Mouse (Mus musculus) urinary bladder, adult 2 months (tissue): ENCODE data around the gene Prelp. TPM values are rescaled to one million over a fixed set of nuclear protein-coding genes. Genes with fewer than 3 reads are reported as not detected.

Experiments used
- DNase-seq: peaks from one replicate; pipeline ENCODE4 v3.0.0; 2022; ENCODE audit warnings: low spot score
- polyA plus RNA-seq: library from polyadenylated mRNA; depleted of rRNA; stranded (reverse); fragments of >200 nt; gene quantifications from 2 replicates; pipeline ENCODE4 v1.2.3, GENCODE M21; 2012

The Prelp gene
- polyA plus RNA-seq, 1 experiment: 89.1 TPM

DNA sequence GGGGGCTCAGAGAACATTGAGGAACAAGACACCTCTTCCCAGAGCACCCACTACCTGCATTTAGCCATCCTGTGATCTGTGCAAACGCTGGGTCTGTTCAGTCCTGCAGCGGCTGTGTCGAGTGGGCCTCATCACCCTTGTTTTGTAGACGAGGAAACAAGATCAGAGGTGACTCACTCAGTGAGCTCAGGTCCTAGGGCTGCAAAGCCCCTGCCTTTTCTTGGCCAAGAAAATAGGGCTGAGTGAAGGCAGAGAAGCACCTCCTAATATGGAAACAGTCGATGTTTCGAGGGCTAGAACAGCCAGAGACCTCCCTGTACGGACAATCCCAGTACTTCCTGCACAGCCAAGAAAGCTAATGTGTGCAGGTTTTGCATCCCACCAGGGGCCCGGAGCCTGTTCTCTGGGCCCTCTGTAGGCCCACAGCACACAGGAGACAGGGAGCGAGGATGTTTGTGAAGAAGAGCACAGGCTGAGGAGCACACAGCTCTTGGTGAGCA, 22.1 kb downstream of the Prelp start:
- DNase-seq: no peak

DNA sequence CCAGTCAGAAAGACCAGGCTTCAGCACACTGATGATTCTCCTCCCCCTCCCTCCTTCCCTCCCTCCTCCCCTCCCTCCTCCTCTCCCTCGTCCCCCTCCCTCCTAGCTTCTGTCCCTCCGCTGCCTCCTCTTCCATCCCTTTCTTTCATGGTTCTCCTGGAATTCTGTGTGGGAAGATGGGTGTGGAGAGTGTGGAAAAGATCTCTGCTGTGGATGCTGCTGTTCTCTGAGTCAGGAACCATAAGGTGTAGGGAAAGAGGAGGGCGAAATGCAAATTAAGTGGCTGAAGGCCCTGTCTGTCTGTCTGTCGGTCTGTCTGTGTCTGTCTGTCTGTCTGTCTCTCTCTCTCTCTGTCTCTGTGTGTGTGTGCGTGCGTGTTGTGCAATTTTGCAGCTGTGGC, 23.9 kb downstream of the Prelp start:
- DNase-seq: no peak

DNA sequence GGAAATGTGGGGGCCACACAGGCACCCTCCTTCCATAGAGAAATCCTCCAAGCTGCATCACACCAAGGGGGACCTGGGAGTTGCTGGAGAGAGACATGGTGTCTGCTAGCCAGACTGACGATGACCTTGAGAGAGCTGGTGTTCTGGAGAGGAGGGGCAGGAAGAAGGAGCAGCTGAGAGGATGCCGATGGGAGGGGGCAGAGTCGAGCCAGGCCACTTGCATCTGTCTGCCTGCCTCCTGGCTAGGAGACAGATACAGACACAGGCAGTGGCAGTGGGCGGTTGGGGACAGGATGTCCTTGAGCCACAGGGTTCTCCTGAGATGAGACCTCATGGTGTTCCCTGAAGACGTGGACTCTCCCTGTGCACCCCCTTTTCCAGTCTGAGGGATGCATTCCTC, 29.7 kb downstream of the Prelp start:
- DNase-seq: no peak

DNA sequence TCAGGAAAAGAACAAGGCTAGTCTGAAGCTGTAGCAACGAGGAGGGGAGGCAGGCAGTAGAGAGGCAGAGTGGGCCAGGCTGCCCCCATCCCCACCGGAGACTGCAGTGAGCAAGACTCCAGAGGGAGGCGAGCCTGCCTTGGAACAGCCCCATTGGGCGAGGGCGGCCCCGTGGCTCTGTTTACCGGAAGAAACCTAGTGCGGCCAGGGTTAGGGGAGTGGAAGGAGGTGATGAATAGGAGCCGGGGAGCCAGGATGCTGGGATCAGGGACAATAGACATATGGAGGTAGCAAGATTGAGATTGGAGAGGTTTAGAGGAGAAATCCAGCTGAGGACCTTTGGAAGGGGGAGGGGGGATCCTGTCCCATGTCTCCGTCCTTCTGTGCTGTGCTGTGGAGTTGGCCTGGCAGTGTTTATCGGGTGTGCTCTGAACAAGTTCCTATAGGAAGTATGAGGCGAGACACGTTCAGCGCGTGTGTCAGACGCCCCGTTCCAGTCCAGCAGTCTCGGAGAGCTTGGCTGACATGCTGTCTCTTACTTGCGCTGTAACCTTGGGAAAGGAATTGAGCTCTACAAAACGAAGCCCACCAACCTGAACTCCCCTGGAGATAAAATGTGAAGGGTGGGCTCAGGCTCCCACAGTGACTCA, 31.1 kb downstream of the Prelp start:
- DNase-seq: no peak

DNA sequence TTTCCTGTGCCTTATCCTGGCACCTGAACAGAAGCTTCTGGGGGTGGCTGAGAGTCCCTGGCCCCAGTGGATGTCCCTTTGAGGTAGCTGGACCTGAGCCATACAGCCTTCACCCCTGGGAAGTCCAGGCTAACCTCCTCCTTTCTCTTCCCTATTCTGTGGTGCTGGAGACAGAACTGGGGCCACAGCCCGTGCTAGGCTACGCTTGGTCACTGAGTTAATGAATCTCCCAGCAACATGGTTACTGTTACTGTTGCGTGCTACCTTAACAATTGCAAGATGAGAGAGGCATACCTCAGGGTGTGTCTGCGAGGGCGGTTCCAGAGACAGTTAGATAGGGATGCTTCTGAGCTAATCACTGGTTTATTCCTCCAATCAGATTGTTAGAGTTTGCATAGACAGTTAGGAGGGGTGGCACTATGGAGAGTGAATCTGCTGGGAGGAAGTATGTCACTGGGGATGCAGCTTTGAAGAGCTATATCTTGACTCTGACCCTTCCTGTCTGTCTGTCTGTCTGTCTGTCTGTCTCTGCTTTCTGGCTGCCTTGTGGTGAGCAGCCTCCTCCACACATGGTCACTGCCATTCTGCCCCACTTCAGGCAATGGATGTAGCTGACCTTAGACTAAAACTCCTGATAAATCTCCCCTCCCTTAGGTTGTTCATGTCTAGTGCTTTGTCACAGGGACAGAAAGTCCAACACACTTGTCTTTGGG, 33.5 kb downstream of the Prelp start:
- DNase-seq: no peak

DNA sequence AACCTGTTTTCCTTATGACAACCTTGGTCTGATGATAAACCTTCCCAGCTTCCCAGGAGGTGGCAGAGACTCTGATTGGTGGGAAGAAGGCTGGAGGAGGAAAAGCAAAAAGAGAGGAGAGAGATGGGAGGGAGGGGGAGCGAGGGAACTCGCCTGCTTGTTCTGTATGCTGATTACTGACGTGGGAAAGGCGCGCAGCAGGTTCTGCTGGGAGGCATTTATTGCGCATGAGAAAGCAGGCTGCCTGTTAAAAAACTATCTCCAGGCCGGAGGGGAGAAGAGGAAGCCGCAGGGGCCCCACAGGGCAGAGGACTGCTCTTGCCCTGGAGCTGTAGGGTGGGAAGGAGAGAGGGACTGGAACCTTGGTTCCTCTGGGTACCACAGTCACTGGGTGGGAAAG, 34.2 kb downstream of the Prelp start:
- DNase-seq: no peak

DNA sequence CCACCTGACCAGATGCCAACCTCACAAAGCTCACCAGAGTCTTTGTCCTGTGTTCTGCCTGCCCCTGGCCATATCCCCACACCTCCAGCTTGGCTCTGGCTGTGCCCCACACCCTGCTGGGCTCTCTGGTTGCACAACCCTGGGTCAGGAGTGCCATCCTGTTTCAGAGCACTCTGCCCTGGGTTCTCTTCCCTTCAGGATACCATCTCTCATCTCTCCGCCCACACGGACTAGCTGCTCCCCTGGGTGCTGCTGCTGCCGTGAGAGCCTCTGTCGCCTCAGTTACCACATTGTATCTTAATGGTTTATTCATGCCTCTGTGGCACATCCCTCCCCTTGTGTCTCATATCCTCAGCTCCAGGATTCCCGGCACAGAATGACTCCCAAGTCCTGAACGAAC, 34.8 kb downstream of the Prelp start:
- DNase-seq: no peak

DNA sequence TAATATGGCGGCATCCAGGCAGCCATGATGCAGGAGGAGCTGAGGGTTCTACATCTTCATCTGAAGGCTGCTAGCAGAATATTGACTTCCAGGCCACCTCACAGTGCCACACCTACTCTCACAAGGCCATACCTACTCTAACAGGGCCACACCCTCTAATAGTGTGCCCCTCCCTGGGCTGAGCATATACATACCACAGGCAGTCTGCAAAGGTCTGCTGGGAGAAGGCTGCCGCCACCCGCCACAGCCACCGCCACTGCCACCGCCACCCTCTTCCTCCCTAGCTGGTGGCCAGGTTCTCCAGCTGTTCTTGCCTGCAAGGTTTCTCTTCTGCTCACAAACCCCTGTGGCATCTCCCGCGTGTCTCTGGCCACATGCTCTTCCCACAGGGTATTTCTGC, 35.4 kb downstream of the Prelp start:
- DNase-seq: no peak

DNA sequence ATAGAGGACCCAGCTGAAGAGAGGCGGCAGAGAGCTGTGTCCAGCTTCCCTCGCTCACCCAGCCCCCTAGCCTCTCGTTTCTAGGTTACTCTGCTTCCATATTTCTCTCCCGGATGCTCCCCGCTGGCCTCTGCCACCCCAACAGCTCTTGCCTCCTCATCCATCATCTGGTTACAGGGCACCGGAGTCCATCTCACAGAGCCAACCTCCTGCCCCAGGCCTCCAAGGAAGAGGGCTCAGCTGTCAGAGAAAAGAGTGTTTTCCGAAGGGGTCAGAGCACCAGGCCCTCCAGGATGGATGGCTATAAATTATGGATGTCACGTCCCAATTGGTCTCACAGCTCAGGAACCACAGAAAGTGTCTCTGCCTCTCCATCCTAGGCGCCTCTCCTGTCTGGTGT, 36.5 kb downstream of the Prelp start:
- DNase-seq: no peak

DNA sequence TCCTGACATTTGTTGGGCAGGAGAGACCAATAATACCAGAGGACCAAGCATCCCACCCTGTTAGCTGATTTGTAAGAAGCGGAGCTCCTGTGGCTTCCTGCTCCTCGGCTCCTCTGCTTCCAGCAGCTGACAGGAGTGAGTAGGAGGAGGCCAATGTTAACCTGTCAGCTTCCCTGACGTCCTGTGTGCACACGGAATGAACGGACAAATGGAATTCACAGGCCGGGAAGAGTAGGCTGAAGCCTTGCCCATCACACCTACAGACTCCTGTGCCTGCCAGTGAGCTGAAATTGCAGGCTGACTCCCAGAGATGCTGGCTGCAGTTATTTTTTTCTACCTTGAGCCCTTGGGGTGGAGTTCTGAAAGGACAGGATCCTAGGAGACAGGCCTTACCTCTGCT, 37.1 kb downstream of the Prelp start:
- DNase-seq: no peak

DNA sequence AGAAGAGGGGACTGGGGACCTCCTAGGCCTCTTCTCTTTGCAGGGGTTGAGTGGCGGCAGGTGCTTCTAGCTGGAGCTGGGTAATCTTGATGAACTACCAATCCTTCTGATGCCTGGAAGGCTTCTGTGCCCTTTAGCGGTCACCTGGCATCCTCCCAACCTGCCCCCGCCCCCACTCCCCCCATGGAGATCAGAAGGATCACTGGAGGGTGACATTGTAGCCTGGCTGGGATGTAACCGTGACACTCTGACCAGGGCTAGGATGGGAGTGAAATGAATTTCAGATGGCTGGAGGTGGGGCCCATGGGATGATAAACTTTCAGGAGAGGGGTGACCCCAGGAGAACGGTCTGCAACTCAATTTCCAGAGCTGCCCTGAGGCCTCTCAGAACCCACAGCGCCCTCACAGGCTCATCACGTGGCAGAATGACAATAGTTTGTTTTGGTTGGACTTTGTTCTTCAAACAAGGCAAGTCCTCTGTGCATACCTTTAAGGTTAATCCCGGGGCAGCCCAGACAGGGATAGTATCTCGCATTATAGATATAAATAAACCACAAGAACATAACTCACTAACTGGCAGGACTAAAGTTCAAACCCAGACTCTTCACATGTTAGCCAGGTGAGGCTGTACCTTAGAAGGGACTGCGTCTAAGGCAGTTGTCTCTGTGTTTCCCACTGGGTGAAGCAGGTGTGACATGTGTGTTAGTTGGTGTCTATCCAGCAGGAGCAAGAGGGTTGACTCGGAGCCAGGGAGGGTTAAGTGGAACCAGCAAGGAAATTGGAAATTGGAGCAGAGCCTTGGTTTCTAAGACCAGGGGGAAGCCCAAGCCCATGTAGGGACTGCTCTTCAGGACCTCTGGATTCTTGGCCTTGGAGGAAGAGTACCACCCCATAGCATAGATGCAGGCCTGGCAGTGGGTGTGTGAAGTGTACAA, 38.7 kb downstream of the Prelp start:
- DNase-seq: no peak

DNA sequence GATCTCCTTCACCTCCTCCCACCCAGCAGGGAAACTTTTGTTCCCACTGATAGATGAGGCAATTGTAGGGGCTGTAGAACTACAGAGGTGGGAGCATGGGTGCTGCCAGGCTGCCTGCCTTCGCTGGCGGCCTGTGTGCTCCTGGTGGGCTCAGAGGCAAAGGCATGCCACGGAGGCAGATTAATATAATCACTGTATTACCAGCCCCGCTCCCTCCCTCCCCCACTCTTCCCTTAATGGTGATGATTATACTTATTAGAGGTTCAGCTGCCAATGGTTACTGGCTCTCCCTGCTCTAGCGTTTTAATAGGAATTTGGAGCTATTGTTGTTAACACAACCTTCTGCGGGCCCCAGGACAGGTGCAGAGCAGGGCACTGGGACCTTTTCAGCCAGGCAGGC, 39.4 kb downstream of the Prelp start:
- no peak for DNase-seq

DNA sequence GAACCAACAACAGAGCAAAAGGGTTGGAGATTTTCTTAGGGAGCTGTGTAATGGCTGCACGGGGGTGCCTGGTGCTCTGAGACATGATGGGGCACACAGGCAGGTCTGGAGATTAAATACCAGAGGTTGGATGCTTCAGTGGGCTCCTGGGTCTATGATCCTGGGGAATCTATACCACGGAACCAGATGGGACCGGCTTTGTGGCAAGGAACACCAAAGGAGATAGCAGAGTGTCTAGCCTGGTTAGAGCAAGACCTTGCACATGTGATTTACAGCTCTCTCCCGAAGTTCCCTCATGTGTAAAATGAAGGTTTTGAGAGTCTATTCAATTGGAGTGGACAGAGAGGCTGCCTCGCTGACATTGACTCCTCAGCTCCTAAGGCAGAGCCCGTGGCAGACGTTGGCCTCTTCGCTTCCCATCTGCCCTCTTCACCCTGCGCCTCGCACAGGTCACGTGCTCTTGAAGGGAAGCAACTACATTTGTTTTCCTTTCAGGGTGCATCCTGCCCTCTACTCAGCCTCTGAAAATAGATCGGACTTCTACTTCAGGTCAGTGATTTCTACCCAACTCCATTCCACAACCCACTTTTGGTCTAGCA, 42.3 kb downstream of the Prelp start:
- DNase-seq: no peak

DNA sequence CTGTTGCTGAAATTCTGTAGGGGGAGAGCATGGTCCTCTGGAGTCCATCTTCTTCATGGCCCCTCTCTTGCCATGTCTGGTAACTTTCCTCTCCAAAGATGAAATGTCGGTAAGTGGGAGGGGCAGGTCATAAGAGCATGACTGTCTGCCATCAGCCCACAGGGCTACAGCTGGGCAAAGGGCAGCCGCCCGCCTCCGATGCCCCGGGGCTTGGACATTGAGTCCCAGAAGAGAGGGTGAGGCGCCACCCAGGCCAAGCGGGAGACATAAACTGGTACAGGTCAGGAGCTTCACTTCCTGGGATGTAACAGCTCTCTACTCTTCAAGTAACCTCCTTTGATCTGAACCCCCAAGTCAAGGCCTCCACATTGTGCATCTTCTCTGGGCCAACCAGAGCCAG, 44.3 kb downstream of the Prelp start:
- no peak for DNase-seq

DNA sequence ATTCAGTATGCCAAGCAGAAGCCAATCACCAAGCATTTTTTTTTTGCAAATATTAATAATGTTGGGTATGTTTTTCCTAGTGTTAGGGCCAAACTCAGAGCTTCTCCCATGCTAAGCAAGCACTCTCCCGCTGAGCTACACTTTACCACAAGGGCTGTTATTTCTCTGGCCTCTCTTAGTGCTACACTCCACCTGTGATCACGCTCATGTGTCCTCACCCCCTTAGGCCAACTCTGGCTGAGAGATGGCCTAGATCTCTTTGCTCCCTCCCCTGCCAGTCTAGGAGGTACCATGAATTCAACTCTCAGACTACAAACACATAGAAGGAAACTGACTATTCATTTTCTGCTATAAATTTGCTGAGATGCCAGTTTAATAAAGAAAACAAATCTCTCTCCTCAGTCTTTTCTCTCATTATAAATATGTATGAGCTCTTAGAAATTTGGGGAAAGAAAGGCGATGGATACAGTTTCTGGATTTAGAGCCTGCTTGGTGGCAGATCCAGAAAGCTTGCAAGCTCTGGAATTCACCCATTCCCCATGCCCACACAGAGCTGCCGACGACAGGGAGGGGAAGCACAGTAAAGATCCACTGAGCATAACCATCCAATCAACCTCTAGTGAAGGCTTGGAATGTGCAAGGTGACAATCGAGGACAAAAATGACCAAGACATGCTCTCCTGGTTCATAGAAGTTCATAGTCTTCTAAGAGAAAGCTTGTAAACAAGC, 48.0 kb downstream of the Prelp start:
- DNase-seq: no peak

DNA sequence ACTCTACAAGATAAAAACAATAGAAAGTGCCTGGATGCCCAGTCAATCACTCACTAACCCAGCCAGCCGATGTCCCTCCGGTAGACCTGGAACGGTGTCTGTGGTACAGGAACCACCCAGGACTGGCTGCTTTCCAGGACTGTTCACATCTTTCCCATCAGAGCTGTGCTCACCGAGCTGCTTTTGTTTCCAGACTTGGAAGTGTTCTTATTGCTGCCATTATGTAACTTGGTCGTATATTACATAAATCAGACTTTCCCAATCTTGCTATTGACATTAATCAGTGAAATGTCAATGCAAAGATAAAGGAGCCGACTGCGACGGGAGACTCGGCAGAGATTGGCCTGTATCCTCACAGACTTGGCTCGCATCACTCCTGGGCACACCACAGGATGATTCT, 50.0 kb downstream of the Prelp start:
- DNase-seq: no peak

DNA sequence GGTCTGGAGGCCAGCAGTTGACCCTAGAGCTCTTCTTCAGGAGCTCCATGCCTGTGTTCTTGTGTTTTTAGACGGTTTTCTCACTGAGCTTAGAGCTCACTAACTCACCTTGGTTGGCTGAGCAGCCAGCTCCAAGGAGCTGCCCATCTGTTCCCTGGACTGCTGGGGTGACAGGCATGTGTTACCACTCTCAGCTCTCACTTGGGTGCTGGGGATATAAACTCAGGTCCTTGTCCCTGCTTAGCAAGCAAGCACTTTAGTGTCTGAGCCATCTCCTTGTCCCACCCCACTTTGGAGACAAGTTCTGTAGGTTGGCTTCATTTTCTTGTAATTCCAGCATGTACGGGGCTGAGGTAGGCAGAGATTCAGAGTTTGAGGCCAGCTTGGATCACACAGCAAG, 52.0 kb downstream of the Prelp start:
- no peak for DNase-seq

DNA sequence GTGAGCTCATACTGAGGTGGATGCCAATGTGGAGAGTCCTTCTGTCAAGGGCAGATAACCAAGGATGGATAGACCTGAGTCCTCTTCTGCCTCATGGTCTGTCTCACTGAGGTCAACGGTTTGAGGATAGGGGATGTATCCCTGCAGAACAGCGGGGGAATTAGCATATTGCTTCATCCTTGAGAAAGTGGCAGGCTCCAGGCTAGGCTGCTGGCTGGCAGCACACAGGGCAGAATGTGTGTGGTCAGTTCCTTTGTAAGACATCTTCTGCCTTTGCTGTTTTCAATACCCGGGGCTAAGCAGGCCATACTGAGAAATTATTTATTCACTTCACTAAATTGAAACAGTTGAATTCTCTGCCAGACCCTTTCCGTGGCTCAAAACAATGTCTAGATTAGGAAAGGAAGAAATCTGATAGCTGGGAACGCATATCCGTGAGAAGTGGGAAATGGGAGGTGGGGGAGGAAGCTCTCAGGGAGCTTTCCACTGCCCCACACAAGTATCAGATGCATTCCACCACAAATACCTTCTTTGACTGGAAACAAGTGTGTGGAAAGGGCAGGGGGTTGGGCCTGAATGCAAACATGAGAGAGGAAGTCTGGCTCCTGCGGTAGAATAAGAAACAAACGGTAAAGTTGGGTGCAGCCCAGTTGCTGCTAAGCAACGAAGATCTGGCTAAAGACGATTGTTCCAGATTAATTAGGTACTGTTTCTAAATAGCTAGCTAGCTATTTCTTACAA, 57.8 kb downstream of the Prelp start:
- no peak for DNase-seq

DNA sequence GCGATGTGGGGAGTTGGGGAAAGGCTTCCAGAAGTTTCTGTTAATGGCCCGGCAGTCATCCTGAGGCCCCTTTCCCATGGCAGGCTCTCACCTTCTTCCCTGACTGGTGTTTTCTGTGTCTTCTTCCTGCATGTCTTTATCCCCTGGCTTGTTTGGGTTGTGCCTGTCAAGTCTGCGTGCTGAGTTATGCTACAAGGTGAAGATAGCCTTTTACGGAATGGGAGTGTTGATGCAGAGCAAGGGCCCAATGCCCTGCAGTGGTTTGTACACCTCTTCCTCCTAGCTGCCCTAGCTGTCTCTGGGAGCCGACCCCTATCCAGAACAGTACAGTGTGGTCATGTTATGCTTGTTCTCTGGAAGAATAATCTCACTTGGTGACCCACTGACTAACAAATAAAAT, 60.2 kb downstream of the Prelp start:
- no peak for DNase-seq
